Mouse (Mus musculus): Measurements from ENCODE around the gene Rab8b. TPM values are rescaled to one million over a fixed set of nuclear protein-coding genes. Genes with fewer than 3 reads are reported as not detected.

Gene Rab8b
- polyA plus RNA-seq (2014; fragmentation: Illumina TruSeq; extraction: RNeasy Lipid Tissue Mini Kit (QIAGEN cat#74804); ENCODE audit: low read depth, low replicate concordance), result 5.4 TPM

DNA sequence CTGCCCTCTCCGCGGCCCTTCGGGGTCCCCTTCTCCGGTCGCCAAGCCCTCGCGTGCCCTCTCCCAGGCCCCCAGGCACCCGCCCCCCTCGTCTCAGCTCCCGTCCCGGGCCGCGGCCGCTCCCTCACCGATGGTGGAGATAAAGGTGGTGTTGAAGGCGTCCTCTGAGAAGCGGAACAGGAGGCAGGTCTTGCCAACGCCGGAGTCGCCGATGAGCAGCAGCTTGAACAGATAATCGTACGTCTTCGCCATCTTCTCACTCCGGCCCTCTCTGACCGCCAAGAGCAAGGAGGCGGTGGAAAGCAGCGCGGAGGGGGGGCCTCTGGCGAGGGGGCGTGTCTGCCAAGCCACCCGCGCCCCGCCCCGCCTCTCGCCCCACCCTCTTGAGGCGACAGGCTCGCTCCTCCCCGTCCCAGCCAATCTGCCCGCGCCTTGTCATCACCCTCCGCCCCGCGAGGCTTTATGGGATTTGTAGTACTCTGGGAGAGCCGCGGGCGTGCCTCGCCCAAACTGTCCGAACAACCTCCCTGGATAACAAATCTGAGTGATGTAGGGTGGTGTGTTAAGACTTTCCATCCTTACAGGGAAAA, at the start of gene Rab8b:
Rab8b (minus strand) TSS at position 306 of the 590 bp plus-strand sequence.

DNA sequence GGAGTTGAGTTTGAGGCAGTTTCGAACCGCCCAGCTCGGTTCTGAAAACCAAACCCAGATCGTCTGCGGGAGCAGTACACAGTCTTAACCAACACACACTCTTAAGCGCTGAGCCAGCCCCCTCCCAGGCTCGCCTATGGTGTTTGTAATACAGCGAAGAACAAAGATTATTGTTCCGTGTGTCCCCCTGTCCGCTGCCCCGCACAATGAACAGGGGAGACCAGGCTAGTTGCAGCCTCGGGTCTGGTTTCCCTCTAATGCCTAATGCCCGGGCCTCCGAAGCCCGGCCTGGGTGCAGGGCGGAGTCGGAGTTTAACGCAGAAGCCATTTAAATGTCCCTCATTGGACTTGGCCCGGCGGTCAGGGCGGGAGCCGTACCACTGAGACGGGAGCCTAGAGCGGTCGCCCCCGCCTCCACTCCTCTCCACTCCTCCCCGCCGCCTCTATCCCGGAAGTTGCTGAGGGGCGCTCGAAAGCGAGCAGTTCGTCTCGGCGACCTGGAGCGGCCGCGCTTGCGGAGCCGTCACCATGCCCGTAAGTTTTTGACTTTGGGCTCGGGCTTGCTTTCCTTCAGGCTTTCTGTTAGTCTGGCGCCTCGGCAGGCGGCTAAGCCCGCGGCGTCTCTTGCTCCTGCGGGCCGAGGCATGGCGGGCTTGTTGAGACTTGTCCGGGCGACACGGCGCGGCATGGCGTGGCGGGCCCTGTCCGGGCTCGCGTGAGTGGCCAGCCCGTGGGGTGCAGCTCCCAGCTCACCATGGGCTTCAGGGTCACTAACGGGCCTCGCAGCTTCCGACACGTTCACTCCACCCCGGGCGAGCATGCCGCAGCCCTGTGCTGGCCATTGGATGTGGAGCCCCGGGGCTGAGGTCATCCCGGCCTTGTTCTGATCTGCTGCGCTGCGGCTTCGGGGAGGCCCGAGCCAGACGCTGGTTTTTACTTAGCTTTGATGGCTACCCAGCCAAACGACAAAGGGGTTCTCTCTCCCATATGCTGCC, 26.5 kb upstream of the Rab8b start, which contains the start of gene Rps27l:
Rps27l (plus strand) TSS at position 440 of the 995 bp plus-strand sequence.

DNA sequence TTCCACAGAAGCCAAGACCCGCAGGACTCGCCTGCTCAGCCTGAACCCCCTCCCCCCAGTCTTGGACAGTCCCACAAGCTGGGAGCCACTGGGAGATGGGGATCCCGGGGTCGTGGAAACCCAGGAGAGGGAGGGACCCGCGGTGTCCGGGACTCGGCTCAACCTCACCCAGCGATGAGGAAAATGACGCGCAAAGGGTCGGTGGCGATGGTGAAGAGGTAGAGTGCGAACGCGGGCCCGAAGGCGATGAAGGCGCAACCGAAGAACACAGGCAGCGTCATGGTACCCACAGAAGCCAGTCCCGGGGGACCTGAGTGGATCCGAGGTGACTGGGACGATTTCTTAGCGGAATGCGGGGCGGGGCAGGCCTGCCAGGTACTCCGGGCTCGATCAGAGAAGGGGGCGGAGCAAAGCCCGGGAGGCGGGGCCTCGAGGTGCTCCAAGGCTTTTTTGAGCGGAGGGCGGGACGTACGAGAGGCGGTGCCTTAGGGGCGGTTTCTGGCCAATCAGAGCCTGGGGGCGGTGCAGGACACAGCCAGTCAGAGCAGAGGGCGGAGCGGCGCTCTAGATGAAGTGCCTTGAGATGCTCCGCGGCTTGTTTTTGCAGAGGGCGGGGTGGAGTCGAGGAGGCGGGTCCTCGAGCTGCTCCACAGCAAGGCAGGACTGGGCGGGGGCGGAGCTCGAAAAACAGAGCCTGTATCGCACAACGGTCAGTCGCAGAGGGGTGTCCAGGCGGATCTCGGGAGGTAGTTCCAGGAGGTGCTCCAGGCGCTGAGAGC, 85.0 kb downstream of the Rab8b start, which contains the start of gene Aph1c:
Aph1c (minus strand) TSS at position 409 of the 779 bp plus-strand sequence.

DNA sequence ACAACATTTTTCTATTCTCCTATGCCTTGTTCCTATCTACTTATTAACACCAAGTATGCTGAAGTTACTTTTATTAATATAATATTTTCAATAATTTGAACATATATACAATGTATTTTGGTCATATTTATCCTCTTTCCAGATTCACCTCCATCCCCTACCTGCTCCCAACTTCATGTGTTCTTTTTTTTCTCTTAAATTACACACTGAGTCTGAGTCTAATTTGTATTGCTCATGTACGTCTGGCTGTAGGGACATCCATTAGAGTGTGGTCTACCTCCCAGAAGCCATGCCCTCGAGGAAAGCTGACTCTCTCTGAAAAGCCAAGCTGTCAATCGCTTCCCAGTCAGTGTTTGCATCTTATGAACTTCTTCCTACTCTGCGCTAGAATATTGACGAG, 122.7 kb downstream of the Rab8b start, which contains the start of gene Gm10647:
Gm10647 (plus strand) TSS at position 301 of the 400 bp plus-strand sequence.

DNA sequence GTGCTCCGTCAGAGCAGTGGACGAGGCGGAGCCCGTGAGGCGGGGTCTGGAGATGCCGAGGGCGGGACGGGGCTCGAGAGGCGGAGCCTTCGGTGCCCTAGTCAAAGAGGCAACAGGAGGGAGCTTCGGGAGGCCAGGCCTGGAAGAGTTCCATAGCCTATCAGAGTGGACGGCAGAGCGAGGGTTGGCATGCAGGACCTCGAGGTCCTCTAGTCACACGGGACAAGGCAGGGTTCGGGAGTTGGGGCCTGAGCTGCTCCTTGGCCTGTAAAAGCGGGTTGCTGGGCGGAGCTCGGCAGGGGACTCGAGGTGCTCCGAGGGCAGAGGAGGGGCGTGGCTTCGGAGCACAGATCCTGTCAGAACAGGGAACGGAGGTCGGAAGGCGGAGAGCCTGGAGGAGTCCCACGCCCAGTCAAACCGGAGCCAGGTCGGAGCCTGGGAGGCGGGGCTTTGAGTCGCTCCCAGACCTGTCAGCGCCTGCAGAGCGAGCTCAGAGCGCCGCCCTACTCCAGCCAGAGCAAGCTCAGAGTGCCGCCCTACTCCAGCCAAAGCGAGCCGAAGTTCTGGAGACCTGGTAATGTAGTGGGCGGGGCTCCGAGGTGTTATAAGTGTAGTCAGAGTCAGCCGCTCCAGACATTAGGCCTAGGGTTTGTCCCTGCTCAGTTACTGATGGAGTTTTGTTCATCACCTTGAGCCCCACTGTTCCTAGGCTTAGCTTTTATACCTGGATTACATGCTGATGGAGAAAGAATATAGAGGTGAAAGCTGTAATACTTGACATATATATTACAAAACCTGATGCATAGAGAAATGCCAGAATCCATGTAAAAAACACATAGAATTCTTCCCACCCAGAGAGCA, 123.8 kb downstream of the Rab8b start, which contains the start of gene Aph1b:
Aph1b (minus strand) TSS at position 27 of the 861 bp plus-strand sequence.

Other genes starting within 250 kb of the Rab8b start
- not detected for gene Car12, start 206.0 kb downstream of the Rab8b start, polyA plus RNA-seq (2014; fragmentation: Illumina TruSeq; extraction: RNeasy Lipid Tissue Mini Kit (QIAGEN cat#74804); ENCODE audit: low read depth, low replicate concordance)
- gene Aph1b, start 124.2 kb downstream of the Rab8b start, polyA plus RNA-seq (2014; fragmentation: Illumina TruSeq; extraction: RNeasy Lipid Tissue Mini Kit (QIAGEN cat#74804); ENCODE audit: low read depth, low replicate concordance), result 2.4 TPM
- gene Gm10647, start 122.6 kb downstream of the Rab8b start, polyA plus RNA-seq (2014; fragmentation: Illumina TruSeq; extraction: RNeasy Lipid Tissue Mini Kit (QIAGEN cat#74804); ENCODE audit: low read depth, low replicate concordance), result 0.19 TPM
- gene Aph1c, start 85.0 kb downstream of the Rab8b start, polyA plus RNA-seq (2014; fragmentation: Illumina TruSeq; extraction: RNeasy Lipid Tissue Mini Kit (QIAGEN cat#74804); ENCODE audit: low read depth, low replicate concordance), result 1.5 TPM
- 613 TPM for gene Rps27l, start 26.4 kb upstream of the Rab8b start, polyA plus RNA-seq (2014; fragmentation: Illumina TruSeq; extraction: RNeasy Lipid Tissue Mini Kit (QIAGEN cat#74804); ENCODE audit: low read depth, low replicate concordance)
- gene Lactb, start 55.8 kb upstream of the Rab8b start, polyA plus RNA-seq (2014; fragmentation: Illumina TruSeq; extraction: RNeasy Lipid Tissue Mini Kit (QIAGEN cat#74804); ENCODE audit: low read depth, low replicate concordance), result 70.0 TPM
- gene Tpm1, start 129.7 kb upstream of the Rab8b start, polyA plus RNA-seq (2014; fragmentation: Illumina TruSeq; extraction: RNeasy Lipid Tissue Mini Kit (QIAGEN cat#74804); ENCODE audit: low read depth, low replicate concordance), result 44.3 TPM